Mouse (Mus musculus): Measurements from ENCODE around the gene Kif14. TPM values are rescaled to one million over a fixed set of nuclear protein-coding genes. Genes with fewer than 3 reads are reported as not detected.

Gene Kif14
- polyA plus RNA-seq (2012; rRNA removed) = 0.50 and 0.58 TPM in 2 replicates

DNA sequence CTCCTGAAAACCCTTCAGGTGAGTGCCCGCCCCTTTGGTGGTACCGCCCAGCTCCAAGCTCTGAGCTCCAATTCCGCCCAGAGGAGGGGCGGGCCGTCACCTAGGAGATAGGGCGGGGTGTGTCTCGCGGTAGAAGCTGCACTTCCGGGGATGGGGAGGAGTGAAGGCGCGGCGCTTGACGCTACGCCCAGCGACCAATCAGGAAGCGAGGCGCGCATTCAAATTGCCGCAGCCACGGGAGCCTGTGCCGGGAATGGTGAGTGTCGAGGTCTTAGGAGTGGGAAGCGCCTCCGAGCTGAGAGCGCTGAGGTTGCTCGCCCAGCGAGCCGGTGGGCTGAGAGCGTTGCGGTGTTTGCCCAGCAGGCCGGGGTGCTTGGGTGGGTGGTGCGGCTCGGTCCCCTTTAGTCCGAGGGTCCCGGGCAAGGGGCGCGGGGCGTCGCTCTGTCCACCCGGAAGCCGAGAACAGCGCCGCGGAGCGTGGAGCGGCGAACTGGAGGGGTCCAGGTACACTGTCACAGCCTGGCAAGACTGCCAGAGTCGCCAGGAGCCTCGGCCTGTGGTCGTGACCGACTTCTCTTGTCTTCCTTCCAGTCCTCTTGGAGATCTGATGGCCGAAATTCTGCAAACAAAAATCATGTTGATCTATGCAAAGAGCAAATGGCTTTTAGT is at the start of gene Kif14:
Gene Kif14, plus strand, starts transcription at position 201 of the 669 bp plus-strand sequence.
- TF ChIP-seq CTCF (IDR thresholded peaks at IDR 0.05; ENCODE audit: extremely low read depth, insufficient read depth, insufficient read length, insufficient replicate concordance) = no peak
- no peak for TF ChIP-seq POLR2A (IDR thresholded peaks at IDR 0.05; ENCODE audit: low read depth, low read length)
- peak within 1 kb of the TSS; percentile 82 for H3K4me3 ChIP-seq (ENCODE audit: extremely low read depth, insufficient read depth, insufficient read length)
- peak; percentile 90 to 96 for DNase-seq (ENCODE audit: low read depth in 1 of 2, low spot score in 2 of 2)
- H3K4me1 ChIP-seq (ENCODE audit: control insufficient read depth, insufficient read depth, insufficient read length) = peaks cover 2% of the 10 kb centered on the region; the same call in 1 of the 2 replicates
- no peaks in the 10 kb centered on the region for H3K27me3 ChIP-seq (ENCODE audit: control insufficient read depth, insufficient read depth, low read length)
- no peaks in the 10 kb centered on the region for H3K36me3 ChIP-seq (ENCODE audit: control insufficient read depth, insufficient read depth, low read length)
- WGBS = under 1% methylated on average over 52 of the region's 52 CpGs
- no peak within 1 kb of the TSS for H3K27ac ChIP-seq (ENCODE audit: insufficient read depth, low read length)

DNA sequence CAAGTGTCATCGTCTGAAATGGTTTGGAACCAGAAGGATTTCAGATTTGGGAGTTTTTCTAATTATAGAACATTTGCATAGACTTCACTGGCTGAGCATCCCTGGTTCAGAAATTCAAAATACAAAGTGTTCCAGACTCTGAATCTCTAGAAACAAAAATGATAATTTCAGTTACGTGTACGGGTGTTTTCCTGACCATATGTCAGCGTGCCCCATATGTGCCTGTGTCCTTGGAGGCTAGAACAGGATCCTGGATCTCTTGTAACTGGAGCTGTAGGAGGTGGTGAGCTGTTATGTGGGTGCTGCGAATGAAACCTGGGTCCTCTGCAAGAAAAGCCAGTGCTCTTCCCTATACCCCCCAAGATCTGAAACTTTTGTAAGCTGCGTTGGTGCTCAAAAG is 47.8 kb upstream of the Kif14 start:
- Histone ChIP-seq H3K36me3 (ENCODE audit: control insufficient read depth, insufficient read depth, low read length) (no peaks in the 10 kb centered on the region; the same call in 1 of the 2 replicates), H3K27me3 (ENCODE audit: control insufficient read depth, insufficient read depth, low read length) (no peaks in the 10 kb centered on the region), H3K4me3 (ENCODE audit: extremely low read depth, insufficient read depth, insufficient read length) (no peak overlapping the region), H3K27ac (ENCODE audit: insufficient read depth, low read length) (no peak overlapping the region), H3K4me1 (ENCODE audit: control insufficient read depth, insufficient read depth, insufficient read length) (no peaks in the 10 kb centered on the region; the same call in 1 of the 2 replicates)
- DNase-seq (ENCODE audit: low read depth in 1 of 2, low spot score in 2 of 2) = no peak
- 94% methylated on average over 6 of the region's 6 CpGs for WGBS
- TF ChIP-seq POLR2A (IDR thresholded peaks at IDR 0.05; ENCODE audit: low read depth, low read length) (no peak), CTCF (IDR thresholded peaks at IDR 0.05; ENCODE audit: extremely low read depth, insufficient read depth, insufficient read length, insufficient replicate concordance) (no peak)

DNA sequence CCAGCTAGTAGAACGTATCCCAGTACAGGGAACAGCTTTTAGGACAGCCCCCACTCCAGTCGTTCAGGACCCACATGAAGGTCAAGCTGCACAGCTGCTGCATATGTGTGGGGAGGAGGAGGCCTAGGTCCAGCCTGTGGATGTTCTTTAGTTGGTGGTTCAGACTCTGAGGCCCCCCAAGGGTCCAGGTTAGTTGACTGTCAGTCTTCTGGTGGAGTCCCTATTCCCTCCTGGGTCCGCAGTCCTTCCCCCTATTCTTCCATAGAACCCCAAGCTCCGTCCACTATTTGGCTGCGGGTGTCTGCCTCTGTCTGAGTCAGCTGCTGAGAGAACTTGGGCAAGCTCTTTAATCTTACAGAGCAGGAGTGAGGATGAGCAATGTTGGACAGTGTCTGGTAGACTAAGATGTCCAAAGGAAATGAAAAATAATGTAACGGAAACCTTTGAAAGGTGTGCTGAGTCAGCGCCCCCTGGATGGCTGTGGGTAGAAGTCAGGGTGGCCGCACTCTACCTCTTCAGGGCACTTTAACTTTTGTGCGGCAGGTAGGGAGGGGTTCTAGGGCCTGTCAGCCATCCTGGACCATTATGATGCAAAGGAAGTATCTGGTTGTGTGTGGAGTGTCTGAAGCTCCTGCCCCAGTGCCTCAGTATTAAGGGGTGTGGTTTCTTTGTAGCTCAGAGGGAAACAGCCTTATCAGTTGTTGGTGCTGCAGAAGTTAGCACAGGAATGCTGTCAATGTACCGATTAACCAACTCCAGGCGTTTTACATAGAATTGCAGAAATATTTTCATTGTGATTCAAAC is 38.8 kb upstream of the Kif14 start:
- no peak for TF ChIP-seq CTCF (IDR thresholded peaks at IDR 0.05; ENCODE audit: extremely low read depth, insufficient read depth, insufficient read length, insufficient replicate concordance)
- TF ChIP-seq POLR2A (IDR thresholded peaks at IDR 0.05; ENCODE audit: low read depth, low read length) = no peak
- no peak for DNase-seq (ENCODE audit: low read depth in 1 of 2, low spot score in 2 of 2)
- Histone ChIP-seq H3K27me3 (ENCODE audit: control insufficient read depth, insufficient read depth, low read length) (no peaks in the 10 kb centered on the region), H3K27ac (ENCODE audit: insufficient read depth, low read length) (no peak overlapping the region), H3K36me3 (ENCODE audit: control insufficient read depth, insufficient read depth, low read length) (peaks cover 4% of the 10 kb centered on the region), H3K4me1 (ENCODE audit: control insufficient read depth, insufficient read depth, insufficient read length) (peaks cover 6% of the 10 kb centered on the region; the same call in 1 of the 2 replicates), H3K4me3 (ENCODE audit: extremely low read depth, insufficient read depth, insufficient read length) (no peak overlapping the region)
- WGBS = 88% methylated on average over 11 of the region's 11 CpGs

DNA sequence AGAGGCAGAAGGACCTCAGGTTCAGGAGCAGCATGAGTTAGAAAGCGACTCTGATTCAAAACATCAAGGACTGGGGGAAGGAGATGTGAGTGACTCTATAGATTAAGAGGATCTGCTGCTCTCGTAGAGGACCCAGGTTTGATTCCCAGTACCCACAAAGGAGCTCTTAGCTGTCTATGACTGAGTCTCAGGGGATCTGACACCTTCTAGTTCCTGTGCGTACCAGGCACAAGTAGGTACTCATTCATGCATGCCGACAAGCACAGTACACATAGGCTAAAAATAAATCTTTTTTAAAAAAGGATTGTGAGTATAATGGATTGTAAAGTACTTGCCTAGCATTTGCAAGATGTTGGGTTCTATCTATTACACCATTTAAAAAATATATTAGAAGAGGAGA is 37.2 kb upstream of the Kif14 start:
- peaks cover 8% of the 10 kb centered on the region for H3K36me3 ChIP-seq (ENCODE audit: control insufficient read depth, insufficient read depth, low read length)
- no peak overlapping the region for H3K27ac ChIP-seq (ENCODE audit: insufficient read depth, low read length)
- no peaks in the 10 kb centered on the region for H3K27me3 ChIP-seq (ENCODE audit: control insufficient read depth, insufficient read depth, low read length)
- TF ChIP-seq POLR2A (IDR thresholded peaks at IDR 0.05; ENCODE audit: low read depth, low read length) = no peak
- no peak for TF ChIP-seq CTCF (IDR thresholded peaks at IDR 0.05; ENCODE audit: extremely low read depth, insufficient read depth, insufficient read length, insufficient replicate concordance)
- peaks cover 6% of the 10 kb centered on the region; the same call in 1 of the 2 replicates for H3K4me1 ChIP-seq (ENCODE audit: control insufficient read depth, insufficient read depth, insufficient read length)
- 52% methylated on average over 4 of the region's 4 CpGs for WGBS
- H3K4me3 ChIP-seq (ENCODE audit: extremely low read depth, insufficient read depth, insufficient read length) = no peak overlapping the region
- DNase-seq (ENCODE audit: low read depth in 1 of 2, low spot score in 2 of 2) = peak in 1 of 2 experiments; percentile 17

GRCm38 (mm10) chr1:136430126-136430818 is 35.9 kb upstream of the Kif14 start:
- Histone ChIP-seq H3K36me3 (ENCODE audit: control insufficient read depth, insufficient read depth, low read length) (peaks cover 7% of the 10 kb centered on the region), H3K27me3 (ENCODE audit: control insufficient read depth, insufficient read depth, low read length) (no peaks in the 10 kb centered on the region), H3K4me1 (ENCODE audit: control insufficient read depth, insufficient read depth, insufficient read length) (peaks cover 6% of the 10 kb centered on the region; the same call in 1 of the 2 replicates), H3K27ac (ENCODE audit: insufficient read depth, low read length) (peak overlapping the region; percentile 16; the same call in 1 of the 2 replicates), H3K4me3 (ENCODE audit: extremely low read depth, insufficient read depth, insufficient read length) (no peak overlapping the region)
- peak in 1 of 2 experiments; percentile 14 for DNase-seq (ENCODE audit: low read depth in 1 of 2, low spot score in 2 of 2)
- no peak for TF ChIP-seq CTCF (IDR thresholded peaks at IDR 0.05; ENCODE audit: extremely low read depth, insufficient read depth, insufficient read length, insufficient replicate concordance)
- no peak for TF ChIP-seq POLR2A (IDR thresholded peaks at IDR 0.05; ENCODE audit: low read depth, low read length)
- WGBS = 56% methylated on average over 7 of the region's 7 CpGs

DNA sequence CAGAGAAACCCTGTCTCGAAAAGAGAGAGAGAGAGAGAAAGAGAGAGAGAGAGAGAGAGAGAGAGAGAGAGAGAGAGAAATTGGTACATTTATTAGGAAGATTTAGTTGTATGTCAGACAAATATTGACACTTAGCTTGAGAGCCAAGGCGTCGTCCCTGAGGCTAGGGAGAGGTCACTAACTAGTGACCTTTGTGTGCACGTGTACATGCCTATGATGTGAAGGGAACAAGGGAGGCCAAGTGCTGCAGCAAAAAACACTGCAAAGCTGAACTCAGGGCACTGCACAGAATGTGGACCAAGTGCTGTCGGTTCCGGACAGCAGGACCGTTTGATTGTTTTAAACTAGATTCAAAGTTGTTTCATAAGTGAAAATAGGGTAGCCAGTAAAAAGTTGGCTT is 25.4 kb upstream of the Kif14 start:
- no peak for TF ChIP-seq POLR2A (IDR thresholded peaks at IDR 0.05; ENCODE audit: low read depth, low read length)
- TF ChIP-seq CTCF (IDR thresholded peaks at IDR 0.05; ENCODE audit: extremely low read depth, insufficient read depth, insufficient read length, insufficient replicate concordance) = no peak
- Histone ChIP-seq H3K36me3 (ENCODE audit: control insufficient read depth, insufficient read depth, low read length) (peaks cover 7% of the 10 kb centered on the region; the same call in 1 of the 2 replicates), H3K27ac (ENCODE audit: insufficient read depth, low read length) (no peak overlapping the region), H3K27me3 (ENCODE audit: control insufficient read depth, insufficient read depth, low read length) (no peaks in the 10 kb centered on the region), H3K4me1 (ENCODE audit: control insufficient read depth, insufficient read depth, insufficient read length) (no peaks in the 10 kb centered on the region), H3K4me3 (ENCODE audit: extremely low read depth, insufficient read depth, insufficient read length) (no peak overlapping the region)
- DNase-seq (ENCODE audit: low read depth in 1 of 2, low spot score in 2 of 2) = no peak
- WGBS = 91% methylated on average over 7 of the region's 7 CpGs

Measured in spleen, adult 2 months (tissue).